In the genomic region with DNA sequence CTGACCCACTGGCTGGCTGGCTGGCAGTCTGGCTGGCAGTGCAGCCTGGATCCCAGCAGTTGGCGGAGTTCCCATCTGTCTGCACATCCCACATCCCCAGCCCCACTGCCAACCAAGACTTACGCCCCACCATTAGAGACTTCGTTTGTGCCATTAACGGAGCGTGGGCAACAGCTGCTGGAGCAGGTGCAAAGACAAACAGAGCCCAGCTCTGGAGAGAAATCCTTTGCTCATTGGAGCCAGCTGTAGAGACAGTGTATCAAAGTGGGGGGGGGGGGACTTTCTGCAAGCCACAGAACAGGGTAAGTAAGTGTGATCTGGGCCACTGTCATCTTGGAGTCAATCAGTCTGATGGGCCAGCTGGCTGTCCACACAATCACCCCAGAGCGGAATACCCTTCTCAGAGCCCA, we compare ENCODE assay signal across 8 mouse cellular contexts. TPM values are rescaled to one million over a fixed set of nuclear protein-coding genes. Genes with fewer than 3 reads are reported as not detected.
A peak's percentile ranks its signal among the peaks of the same experiment; 100 is the strongest.
DNase-seq lines count a peak whose midpoint lies in the region; ATAC-seq and TF ChIP-seq lines count a peak whose summit lies in the region.
"Had no signal": no experiment of that assay in that cellular context is flagged by ENCODE, and none has a peak within 500 bp of the region (broad histone marks: within the 10 kb centered on the region; RNA-seq: fewer than 3 reads in every experiment).

No protein-coding gene starts in this region.

- no peak overlapping the region for H3K4me3 ChIP-seq in stomach, embryonic 16.5 days (replicated peaks; ENCODE audit: low read length)
- H3K4me3 ChIP-seq in stomach, postnatal 0 days (ENCODE audit: low read depth, low read length), result no peak overlapping the region
- H3K4me3 ChIP-seq in hindbrain, embryonic 14.5 days (replicated peaks; ENCODE audit: low read length), result no peak overlapping the region
- no peak overlapping the region for H3K4me3 ChIP-seq in limb, embryonic 15.5 days

- no peak overlapping the region for H3K9ac ChIP-seq in stomach, embryonic 16.5 days (ENCODE audit: low read length)
- no peak overlapping the region for H3K9ac ChIP-seq in stomach, postnatal 0 days (ENCODE audit: low read length)
- no peak overlapping the region for H3K9ac ChIP-seq in hindbrain, embryonic 14.5 days
- H3K9ac ChIP-seq in limb, embryonic 15.5 days, result no peak overlapping the region

- no peaks in the 10 kb centered on the region for H3K36me3 ChIP-seq in stomach, embryonic 16.5 days (ENCODE audit: control insufficient read depth, insufficient read depth, low read length)
- no peaks in the 10 kb centered on the region for H3K36me3 ChIP-seq in stomach, postnatal 0 days (ENCODE audit: control insufficient read depth, insufficient read depth, low read length)
- no peaks in the 10 kb centered on the region for H3K36me3 ChIP-seq in hindbrain, embryonic 14.5 days (replicated peaks; ENCODE audit: control insufficient read depth, insufficient read depth)
- H3K36me3 ChIP-seq in limb, embryonic 15.5 days, result no peaks in the 10 kb centered on the region

- H3K4me2 ChIP-seq in stomach, embryonic 16.5 days (ENCODE audit: low read depth, low read length), result no peak overlapping the region
- no peak overlapping the region for H3K4me2 ChIP-seq in stomach, postnatal 0 days (replicated peaks; ENCODE audit: low read depth)
- no peak overlapping the region for H3K4me2 ChIP-seq in hindbrain, embryonic 14.5 days (replicated peaks)
- no peak overlapping the region for H3K4me2 ChIP-seq in limb, embryonic 15.5 days

- H3K27me3 ChIP-seq in stomach, embryonic 16.5 days (ENCODE audit: control insufficient read depth, insufficient read depth, low read length), result no peaks in the 10 kb centered on the region
- no peaks in the 10 kb centered on the region for H3K27me3 ChIP-seq in stomach, postnatal 0 days (ENCODE audit: control insufficient read depth, insufficient read depth, low read length)
- H3K27me3 ChIP-seq in hindbrain, embryonic 14.5 days (ENCODE audit: control insufficient read depth, insufficient read depth, low read length), result no peaks in the 10 kb centered on the region
- H3K27me3 ChIP-seq in limb, embryonic 15.5 days, result peaks cover 3% of the 10 kb centered on the region; the same call in 1 of the 2 replicates

- 83% methylated on average over 6 of the region's 6 CpGs for WGBS in stomach, embryonic 16.5 days
- whole genome bisulfite sequencing in stomach, postnatal 0 days, result 72% methylated on average over 6 of the region's 6 CpGs
- WGBS in hindbrain, embryonic 14.5 days, result 45% methylated on average over 6 of the region's 6 CpGs
- 76% methylated on average over 6 of the region's 6 CpGs for WGBS in limb, embryonic 15.5 days

- no peak for DNase-seq in stomach, postnatal 0 days (ENCODE audit: low spot score)
- peak; percentile 65 for DNase-seq in hindbrain, embryonic 14.5 days (ENCODE audit: low spot score)
- DNase-seq in skeletal muscle tissue, adult 2 months (ENCODE audit: low read depth, low spot score), result peak; percentile 19
- no peak for DNase-seq in lung, postnatal 25 days (ENCODE audit: low spot score)
- no peak for DNase-seq in heart, postnatal 14 days
- DNase-seq: kidney, postnatal 10 days had no signal

- no peak for TF ChIP-seq EP300 in stomach, postnatal 0 days (optimal IDR thresholded peaks at IDR 0.05)

- intact Hi-C loops in heart, postnatal 14 days (cut with DNase I), result no loop called here

- peak; percentile 17; the same call in 1 of the 2 replicates for ATAC-seq in stomach, embryonic 16.5 days (ENCODE audit: insufficient read depth, low FRiP score)
- no peak for ATAC-seq in stomach, postnatal 0 days (ENCODE audit: low FRiP score, low TSS enrichment)
- peak; percentile 66 for ATAC-seq in hindbrain, embryonic 14.5 days (ENCODE audit: low FRiP score)
- peak; percentile 48; the same call in 1 of the 2 replicates for ATAC-seq in limb, embryonic 15.5 days (ENCODE audit: insufficient number of reproducible peaks, low FRiP score, low TSS enrichment, low read depth)

- H3K27ac ChIP-seq in stomach, embryonic 16.5 days (ENCODE audit: low read length), result no peak overlapping the region
- H3K27ac ChIP-seq in stomach, postnatal 0 days (replicated peaks), result no peak overlapping the region
- no peak overlapping the region for H3K27ac ChIP-seq in hindbrain, embryonic 14.5 days
- no peak overlapping the region for H3K27ac ChIP-seq in limb, embryonic 15.5 days

- no peaks in the 10 kb centered on the region for H3K9me3 ChIP-seq in stomach, embryonic 16.5 days (replicated peaks; ENCODE audit: control insufficient read depth, low read length)
- no peaks in the 10 kb centered on the region for H3K9me3 ChIP-seq in stomach, postnatal 0 days (ENCODE audit: control insufficient read depth, low read length)
- no peaks in the 10 kb centered on the region for H3K9me3 ChIP-seq in hindbrain, embryonic 14.5 days (ENCODE audit: control insufficient read depth, low read length)
- no peaks in the 10 kb centered on the region for H3K9me3 ChIP-seq in limb, embryonic 15.5 days

- TF ChIP-seq CTCF in stomach, postnatal 0 days (IDR thresholded peaks at IDR 0.05; ENCODE audit: low read depth), result no peak

- H3K4me1 ChIP-seq in stomach, embryonic 16.5 days (ENCODE audit: control insufficient read depth, insufficient read depth, low read length), result peaks cover 11% of the 10 kb centered on the region
- H3K4me1 ChIP-seq in stomach, postnatal 0 days (replicated peaks; ENCODE audit: control insufficient read depth, insufficient read depth), result no peaks in the 10 kb centered on the region
- H3K4me1 ChIP-seq in hindbrain, embryonic 14.5 days (replicated peaks; ENCODE audit: control insufficient read depth, insufficient read depth, low read length), result no peaks in the 10 kb centered on the region
- peaks cover 8% of the 10 kb centered on the region; the same call in 1 of the 2 replicates for H3K4me1 ChIP-seq in limb, embryonic 15.5 days

RNA-seq across cellular contexts. Expression of gene Rplp1, which starts 52.3 kb away (rescaled TPM):
- 1,285 and 1,334 TPM in 2 replicates for polyA plus RNA-seq in stomach, embryonic 16.5 days (2015; fragmentation: Nextera tagmentation; extraction: Ambion mirVana)
- polyA plus RNA-seq in stomach, postnatal 0 days (2015; fragmentation: Nextera tagmentation; extraction: Ambion mirVana), result 1,416 and 1,491 TPM in 2 replicates
- 1,005 and 1,169 TPM in 2 replicates for polyA plus RNA-seq in hindbrain, embryonic 14.5 days (2014; fragmentation: Nextera tagmentation; extraction: Ambion mirVana)
- polyA plus RNA-seq in limb, embryonic 15.5 days (2015; fragmentation: Nextera tagmentation; extraction: Ambion mirVana), result 1,380 and 1,628 TPM in 2 replicates
- total RNA-seq in heart, postnatal 14 days (2021), result 1,000 to 10,000 TPM; 1,416 to 1,506 TPM

Comparison
In these comparisons a context has a peak if more than half of its experiments do, and no peak if none do; other contexts are left out.
1. DNase-seq: peak in hindbrain, embryonic 14.5 days (single experiment) and skeletal muscle tissue, adult 2 months (single experiment); none in stomach, postnatal 0 days (single experiment), lung, postnatal 25 days (single experiment) and heart, postnatal 14 days (0 of 2).